Mouse (Mus musculus): Measurements from ENCODE around the gene Ushbp1. TPM values are rescaled to one million over a fixed set of nuclear protein-coding genes. Genes with fewer than 3 reads are reported as not detected.
A peak's percentile ranks its signal among the peaks of the same experiment; 100 is the strongest.

Ushbp1 gene
- total and polyA plus RNA-seq, 3 experiments = 0.08 to 0.11 TPM; not detected in 1

- ATAC-seq (ENCODE audit: extremely low read depth, insufficient number of reproducible peaks, low FRiP score, poor library complexity, severe bottlenecking) = no peak
- Histone ChIP-seq H3K4me3 (ENCODE audit: low read depth, low read length) (no peak overlapping the region), H3K36me3 (replicated peaks) (peaks cover 34% of the 10 kb centered on the region), H3K9me3 (replicated peaks) (no peaks in the 10 kb centered on the region), H3K4me1 (ENCODE audit: insufficient read depth, low read depth, low read length) (peaks cover 37% of the 10 kb centered on the region), H3K27me3 (ENCODE audit: insufficient read depth, low read length) (peaks cover 5% of the 10 kb centered on the region; the same call in 1 of the 2 replicates)
- no peak for DNase-seq (ENCODE audit: low spot score)
- TF ChIP-seq CTCF (IDR thresholded peaks at IDR 0.05; ENCODE audit: low read depth, low read length) (no peak), GATA1 (IDR thresholded peaks at IDR 0.05; ENCODE audit: borderline replicate concordance, low read length) (no peak)
Measured at GRCm38 (mm10) chr8:71411535-71412273, 16.1 kb upstream of the Ushbp1 start.

- H3K36me3 ChIP-seq (replicated peaks) = peaks cover 53% of the 10 kb centered on the region
- H3K4me1 ChIP-seq (ENCODE audit: insufficient read depth, low read depth, low read length) = peaks cover 70% of the 10 kb centered on the region
- ATAC-seq (ENCODE audit: extremely low read depth, insufficient number of reproducible peaks, low FRiP score, poor library complexity, severe bottlenecking) = no peak
- no peaks in the 10 kb centered on the region for H3K9me3 ChIP-seq (replicated peaks)
- DNase-seq (ENCODE audit: low spot score) = no peak
- no peak for TF ChIP-seq CTCF (IDR thresholded peaks at IDR 0.05; ENCODE audit: low read depth, low read length)
- TF ChIP-seq GATA2 (IDR thresholded peaks at IDR 0.05; ENCODE audit: borderline replicate concordance, low read depth, low read length) = no peak
- no peak for TF ChIP-seq POLR2AphosphoS5 (IDR thresholded peaks at IDR 0.05; ENCODE audit: insufficient replicate concordance, low read depth, low read length)
- TF ChIP-seq TAL1 (conservative IDR thresholded peaks at IDR 0.05; ENCODE audit: low read depth, low read length) = no peak
- no peak for TF ChIP-seq GATA1 (IDR thresholded peaks at IDR 0.05; ENCODE audit: borderline replicate concordance, low read length)
- H3K4me3 ChIP-seq (ENCODE audit: low read depth, low read length) = no peak overlapping the region
- H3K27me3 ChIP-seq (ENCODE audit: insufficient read depth, low read length) = no peaks in the 10 kb centered on the region
Measured at GRCm38 (mm10) chr8:71408231-71408630, 12.6 kb upstream of the Ushbp1 start.

GRCm38 (mm10) chr8:71407441-71407840 lies 11.8 kb upstream of the Ushbp1 start:
- Histone ChIP-seq H3K36me3 (replicated peaks) (peaks cover 61% of the 10 kb centered on the region), H3K4me3 (ENCODE audit: low read depth, low read length) (peak overlapping the region; percentile 82; the same call in 1 of the 2 replicates)

GRCm38 (mm10) chr8:71406099-71407015 lies 10.8 kb upstream of the Ushbp1 start:
- TF ChIP-seq TAL1 (conservative IDR thresholded peaks at IDR 0.05; ENCODE audit: low read depth, low read length) (no peak), POLR2AphosphoS5 (IDR thresholded peaks at IDR 0.05; ENCODE audit: insufficient replicate concordance, low read depth, low read length) (no peak; the same call in 1 of the 2 replicates), CTCF (IDR thresholded peaks at IDR 0.05; ENCODE audit: low read depth, low read length) (peak; percentile 80)
- DNase-seq (ENCODE audit: low spot score) (peak; percentile 85), ATAC-seq (ENCODE audit: extremely low read depth, insufficient number of reproducible peaks, low FRiP score, poor library complexity, severe bottlenecking) (peak; percentile 58)
- Histone ChIP-seq H3K4me3 (ENCODE audit: low read depth, low read length) (peak overlapping the region; percentile 82), H3K27me3 (ENCODE audit: insufficient read depth, low read length) (no peaks in the 10 kb centered on the region), H3K4me1 (ENCODE audit: insufficient read depth, low read depth, low read length) (peaks cover 74% of the 10 kb centered on the region), H3K9me3 (replicated peaks) (no peaks in the 10 kb centered on the region), H3K36me3 (replicated peaks) (peaks cover 68% of the 10 kb centered on the region)

More at GRCm38 (mm10) chr8:71407441-71407840, 11.8 kb upstream of the Ushbp1 start:
- no peaks in the 10 kb centered on the region for H3K27me3 ChIP-seq (ENCODE audit: insufficient read depth, low read length)
- no peak for ATAC-seq (ENCODE audit: extremely low read depth, insufficient number of reproducible peaks, low FRiP score, poor library complexity, severe bottlenecking)
- TF ChIP-seq GATA2 (IDR thresholded peaks at IDR 0.05; ENCODE audit: borderline replicate concordance, low read depth, low read length) (no peak), POLR2AphosphoS5 (IDR thresholded peaks at IDR 0.05; ENCODE audit: insufficient replicate concordance, low read depth, low read length) (no peak), GATA1 (IDR thresholded peaks at IDR 0.05; ENCODE audit: borderline replicate concordance, low read length) (no peak)
- DNase-seq (ENCODE audit: low spot score) = no peak
- H3K4me1 ChIP-seq (ENCODE audit: insufficient read depth, low read depth, low read length) = peaks cover 78% of the 10 kb centered on the region
- no peaks in the 10 kb centered on the region for H3K9me3 ChIP-seq (replicated peaks)

- ATAC-seq (ENCODE audit: extremely low read depth, insufficient number of reproducible peaks, low FRiP score, poor library complexity, severe bottlenecking) = peak; percentile 65
- H3K4me3 ChIP-seq (ENCODE audit: low read depth, low read length) = peak within 1 kb of the TSS; percentile 82
- H3K36me3 ChIP-seq (replicated peaks) = peaks cover 76% of the 10 kb centered on the region
- TF ChIP-seq POLR2AphosphoS5 (IDR thresholded peaks at IDR 0.05; ENCODE audit: insufficient replicate concordance, low read depth, low read length) (no peak), CTCF (IDR thresholded peaks at IDR 0.05; ENCODE audit: low read depth, low read length) (peak; percentile 25; the same call in 1 of the 2 replicates)
- H3K27me3 ChIP-seq (ENCODE audit: insufficient read depth, low read length) = no peaks in the 10 kb centered on the region
- DNase-seq (ENCODE audit: low spot score) = peak; percentile 88
- H3K9me3 ChIP-seq (replicated peaks) = no peaks in the 10 kb centered on the region
- peaks cover 74% of the 10 kb centered on the region for H3K4me1 ChIP-seq (ENCODE audit: insufficient read depth, low read depth, low read length)
Measured at GRCm38 (mm10) chr8:71405401-71406098, 9.9 kb upstream of the Ushbp1 start, which contains the start of gene Ankle1. TSS of gene Ankle1 (plus strand) at chr8:71406010.

GRCm38 (mm10) chr8:71404951-71405351 lies 9.3 kb upstream of the Ushbp1 start:
- Histone ChIP-seq H3K27me3 (ENCODE audit: insufficient read depth, low read length) (no peaks in the 10 kb centered on the region), H3K4me3 (ENCODE audit: low read depth, low read length) (peak overlapping the region; percentile 82), H3K4me1 (ENCODE audit: insufficient read depth, low read depth, low read length) (peaks cover 74% of the 10 kb centered on the region), H3K36me3 (replicated peaks) (peaks cover 78% of the 10 kb centered on the region), H3K9me3 (replicated peaks) (no peaks in the 10 kb centered on the region)
- TF ChIP-seq GATA2 (IDR thresholded peaks at IDR 0.05; ENCODE audit: borderline replicate concordance, low read depth, low read length) (no peak), TAL1 (conservative IDR thresholded peaks at IDR 0.05; ENCODE audit: low read depth, low read length) (no peak), CTCF (IDR thresholded peaks at IDR 0.05; ENCODE audit: low read depth, low read length) (no peak), POLR2AphosphoS5 (IDR thresholded peaks at IDR 0.05; ENCODE audit: insufficient replicate concordance, low read depth, low read length) (no peak), GATA1 (IDR thresholded peaks at IDR 0.05; ENCODE audit: borderline replicate concordance, low read length) (no peak)
- DNase-seq (ENCODE audit: low spot score) (peak; percentile 58), ATAC-seq (ENCODE audit: extremely low read depth, insufficient number of reproducible peaks, low FRiP score, poor library complexity, severe bottlenecking) (peak; percentile 10; the same call in 1 of the 2 replicates)

Data from G1E (cell line).